ENCODE assay signal across 15 mouse cellular contexts in the genomic region with DNA sequence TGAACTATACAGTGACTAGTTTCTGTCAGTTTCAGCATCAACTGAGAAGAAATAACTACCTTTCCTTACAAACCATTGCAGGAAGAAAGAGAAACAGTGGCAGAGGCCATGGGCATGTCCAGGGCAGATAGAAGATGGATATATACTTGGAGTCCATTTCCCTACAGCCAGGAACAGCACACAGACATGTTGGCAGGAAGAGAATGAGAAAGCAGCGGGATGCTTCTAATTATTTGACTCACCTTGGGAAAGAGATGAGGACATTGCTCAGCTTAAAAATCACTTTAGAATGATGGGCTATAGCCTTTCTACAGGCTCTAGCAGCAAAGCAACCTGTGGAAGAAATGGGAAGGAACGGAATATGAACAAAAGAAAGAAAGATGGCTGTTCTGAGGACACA.
"Had no signal": no experiment of that assay in that cellular context is flagged by ENCODE, and none has a peak within 500 bp of the region (broad histone marks: within the 10 kb centered on the region; RNA-seq: fewer than 3 reads in every experiment).

No protein-coding gene starts in this region.

- H3K4me1 ChIP-seq: kidney, embryonic 15.5 days; limb, embryonic 15.5 days; liver, embryonic 12.5 days; megakaryocyte, embryonic 14.5 days; neural tube, embryonic 13.5 days had no signal

- H3K4me3 ChIP-seq: kidney, embryonic 15.5 days; limb, embryonic 15.5 days; liver, embryonic 12.5 days; megakaryocyte, embryonic 14.5 days; neural tube, embryonic 13.5 days had no signal

- ATAC-seq: liver, embryonic 12.5 days; midbrain, embryonic 16.5 days had no signal

- H3K9ac ChIP-seq: kidney, embryonic 15.5 days; limb, embryonic 15.5 days; liver, embryonic 12.5 days; lung, embryonic 14.5 days; neural tube, embryonic 13.5 days had no signal

- DNase-seq: kidney, postnatal 14 days; lung, postnatal 10 days; right cerebral cortex, postnatal 14 days; thymus, adult 18-20 months; thymus, postnatal 14 days had no signal

- H3K4me2 ChIP-seq: kidney, embryonic 15.5 days; limb, embryonic 15.5 days; liver, embryonic 12.5 days; lung, embryonic 14.5 days; midbrain, embryonic 11.5 days; neural tube, embryonic 13.5 days had no signal

- H3K27ac ChIP-seq: kidney, embryonic 15.5 days; limb, embryonic 15.5 days; liver, embryonic 12.5 days; macrophage; neural tube, embryonic 13.5 days; stomach, postnatal 0 days had no signal

- H3K27me3 ChIP-seq: kidney, embryonic 15.5 days; limb, embryonic 15.5 days; liver, embryonic 12.5 days; megakaryocyte, embryonic 14.5 days; neural tube, embryonic 13.5 days had no signal

- H3K9me3 ChIP-seq: kidney, embryonic 15.5 days; limb, embryonic 15.5 days; liver, embryonic 12.5 days; neural tube, embryonic 13.5 days had no signal

- H3K36me3 ChIP-seq: kidney, embryonic 15.5 days; limb, embryonic 15.5 days; liver, embryonic 12.5 days; neural tube, embryonic 13.5 days had no signal
